Mouse (Mus musculus) embryo, embryonic 10 days (tissue): ENCODE data around the gene Msrb3.
"Not testable (repeated sequence)": the region's sequence is repeated elsewhere in the genome, so short reads cannot be mapped to it uniquely, and the experiment has no call there.

Source experiments
- DNase-seq: peaks from one replicate; pipeline ENCODE4 v3.0.0-alpha.2; 2015; ENCODE audit warnings: low spot score

Msrb3 gene

DNA sequence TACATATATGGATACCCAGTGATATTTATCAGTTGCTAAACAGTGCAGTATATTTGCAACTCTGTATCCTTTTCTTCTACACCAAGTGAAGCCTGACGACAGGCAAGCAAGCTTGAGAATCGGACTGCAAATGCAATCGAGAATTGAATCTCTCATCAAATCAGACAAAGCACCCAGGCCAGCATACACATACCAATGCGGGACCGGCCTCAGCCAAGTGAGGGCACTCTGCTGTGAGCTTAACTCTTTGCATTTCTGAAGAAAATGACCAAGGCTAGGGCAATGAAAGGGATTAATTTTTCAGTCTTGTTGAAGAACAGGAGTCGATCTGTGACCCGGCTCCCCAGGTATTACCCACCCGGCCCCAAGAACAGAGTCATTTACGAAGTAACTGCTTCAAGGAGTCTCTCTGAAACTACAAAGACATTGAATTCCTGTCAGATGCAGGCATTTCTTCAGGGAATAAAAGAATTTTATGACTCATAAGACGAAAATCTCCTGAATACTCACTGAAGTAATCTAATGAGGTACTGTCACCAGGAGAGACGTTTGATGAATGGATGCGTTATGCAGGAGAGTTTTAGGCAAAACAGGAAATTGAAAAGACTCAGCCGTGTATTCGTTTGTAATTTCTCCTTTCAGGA lies 88.7 kb downstream of the Msrb3 start:
- no peak for DNase-seq

DNA sequence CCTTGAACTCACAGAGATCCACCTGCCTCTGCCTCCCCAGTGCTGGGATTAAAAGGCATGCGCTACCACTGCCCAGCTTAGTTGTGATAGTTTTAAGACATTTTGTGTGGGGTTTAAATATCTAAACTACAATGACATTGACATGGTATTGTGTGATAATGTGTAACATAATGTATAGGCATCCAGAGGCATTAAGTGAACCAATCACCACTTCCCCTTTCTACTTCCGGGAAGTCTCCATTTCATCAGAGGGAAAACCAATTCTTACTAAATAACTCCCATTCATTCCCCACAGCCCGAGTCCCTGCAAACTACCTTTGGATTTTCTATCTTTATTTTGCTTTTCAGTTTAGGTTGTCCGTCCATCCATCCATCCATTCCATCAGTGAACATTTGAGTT lies 90.7 kb downstream of the Msrb3 start:
- DNase-seq = no peak

DNA sequence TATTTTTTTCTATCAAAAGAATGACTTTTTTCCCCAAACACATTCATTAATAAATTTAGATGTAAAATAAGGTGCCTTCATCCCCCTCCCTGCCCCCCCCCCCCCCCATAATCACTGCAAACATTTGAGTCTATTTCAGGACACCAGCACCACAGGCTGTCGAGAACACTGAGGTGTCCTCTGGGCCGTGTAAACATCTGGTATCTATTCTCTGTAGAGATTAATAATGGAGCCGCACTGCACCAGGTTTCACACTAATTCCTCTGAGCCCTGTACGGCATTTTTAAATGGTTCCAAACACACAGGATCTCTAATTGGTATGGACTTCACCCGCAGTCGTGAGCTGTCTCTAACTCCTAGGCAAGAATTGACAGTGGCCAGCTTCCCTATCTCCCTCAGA lies 97.8 kb downstream of the Msrb3 start:
- DNase-seq = no peak

- no peak for DNase-seq
These were observed 99.4 kb downstream of the Msrb3 start for GRCm38 (mm10) chr10:120799479-120799878.

GRCm38 (mm10) chr10:120796749-120797148 lies 102.2 kb downstream of the Msrb3 start:
- no peak for DNase-seq

- peak; percentile 41 for DNase-seq
These were observed 104.5 kb downstream of the Msrb3 start for GRCm38 (mm10) chr10:120794391-120794817.

GRCm38 (mm10) chr10:120792191-120792765 lies 106.6 kb downstream of the Msrb3 start:
- DNase-seq = no peak

DNA sequence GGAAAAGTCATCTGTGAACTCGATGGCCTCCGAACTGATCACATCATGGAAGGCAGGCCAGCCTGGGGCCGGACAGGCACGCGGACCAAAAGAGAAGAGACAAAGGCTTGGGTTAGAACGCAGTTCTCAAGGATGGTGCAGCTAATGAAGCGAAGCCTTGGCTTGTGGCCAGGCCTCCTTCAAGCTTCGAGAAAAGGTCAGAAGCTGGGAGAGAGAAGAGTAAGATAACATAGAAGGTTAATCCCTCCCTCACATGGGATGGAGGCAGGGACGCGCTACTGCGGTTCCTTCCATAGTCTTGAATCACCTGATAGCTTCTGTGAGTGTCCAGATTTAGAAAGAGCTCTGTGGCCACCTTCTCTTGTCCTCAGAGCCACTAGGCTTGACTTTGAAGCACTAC lies 107.5 kb downstream of the Msrb3 start:
- no peak for DNase-seq

DNA sequence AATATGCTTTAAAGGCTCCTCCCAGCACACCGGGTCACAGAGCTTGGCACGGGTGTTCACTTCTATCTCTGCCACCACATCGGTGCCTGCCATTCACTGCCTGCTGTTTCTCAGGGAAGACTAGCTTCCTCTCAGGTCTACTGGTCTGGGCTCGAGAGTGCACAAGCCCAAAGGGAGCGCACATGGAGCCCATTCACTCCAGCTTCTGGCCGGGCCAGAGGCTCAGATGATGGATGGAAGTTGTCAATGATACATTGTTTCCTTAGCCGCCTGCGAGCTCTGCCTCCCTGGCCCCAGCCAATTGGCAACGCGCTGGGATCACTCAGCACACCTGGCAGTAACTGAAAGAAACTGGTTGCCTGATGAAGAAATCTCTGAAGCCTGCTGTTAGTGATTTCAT lies 111.7 kb downstream of the Msrb3 start:
- DNase-seq = peak; percentile 69

DNA sequence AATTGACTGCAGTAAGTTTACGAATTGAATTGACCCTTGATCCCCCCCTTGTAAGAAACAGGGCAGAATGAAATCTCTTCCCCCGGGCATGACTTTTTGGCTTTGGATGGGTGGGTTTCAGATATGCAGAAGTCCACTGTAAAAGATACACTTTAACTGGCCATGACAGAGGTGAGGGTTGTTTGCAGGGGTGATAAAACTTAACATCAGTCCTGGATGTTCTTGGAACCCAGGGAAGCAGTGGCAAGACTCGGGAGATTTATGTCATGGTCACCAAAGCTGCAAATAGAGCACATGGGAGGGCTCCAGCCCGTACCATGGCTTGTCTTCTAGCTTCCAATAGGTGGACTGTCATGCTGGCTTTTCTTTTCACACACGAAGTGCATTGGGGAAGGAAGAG lies 114.4 kb downstream of the Msrb3 start:
- no peak for DNase-seq

- no peak for DNase-seq
These were observed 115.5 kb downstream of the Msrb3 start for GRCm38 (mm10) chr10:120783393-120783792.

DNA sequence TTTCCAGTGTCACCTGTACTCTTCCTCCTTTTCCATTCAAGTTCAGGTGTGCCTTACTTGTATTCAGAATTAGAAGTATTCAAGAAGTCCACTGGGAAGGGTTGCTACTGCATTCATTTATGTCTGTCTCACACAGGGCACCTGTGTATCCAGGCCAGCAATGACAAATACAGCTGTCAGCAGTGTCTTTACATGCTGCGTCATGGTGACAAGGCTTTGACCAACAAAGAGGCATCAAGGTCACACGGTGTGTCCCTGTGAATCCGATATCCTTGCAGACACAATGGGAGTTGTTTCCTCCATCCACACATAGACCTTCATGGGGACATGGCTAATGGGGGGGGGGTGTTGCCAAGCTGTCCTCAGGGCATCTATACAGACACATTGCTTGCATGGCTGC lies 121.4 kb downstream of the Msrb3 start:
- no peak for DNase-seq

DNA sequence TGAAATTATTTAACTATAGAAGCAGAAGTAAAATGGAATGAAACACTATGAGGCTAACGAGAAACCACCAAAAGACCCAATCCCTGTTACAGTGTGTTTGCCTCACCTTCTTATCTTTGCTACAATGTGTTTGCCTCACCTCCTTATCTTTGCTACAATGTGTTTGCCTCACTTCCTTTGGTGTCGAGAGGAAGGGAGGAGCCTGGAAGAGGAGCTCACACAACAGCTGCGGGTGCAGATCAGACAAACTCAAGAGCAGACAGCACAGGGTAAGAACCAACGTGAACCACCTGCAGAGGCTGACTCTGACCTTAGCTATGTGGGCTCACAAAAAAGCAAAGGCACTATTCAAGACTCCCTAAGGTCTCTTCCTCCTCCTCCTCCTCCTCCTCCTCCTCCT lies 123.5 kb downstream of the Msrb3 start:
- no peak for DNase-seq

- no peak for DNase-seq
These were observed 131.5 kb downstream of the Msrb3 start for GRCm38 (mm10) chr10:120767418-120767817.

GRCm38 (mm10) chr10:120765398-120765797 lies 133.5 kb downstream of the Msrb3 start:
- no peak for DNase-seq

DNA sequence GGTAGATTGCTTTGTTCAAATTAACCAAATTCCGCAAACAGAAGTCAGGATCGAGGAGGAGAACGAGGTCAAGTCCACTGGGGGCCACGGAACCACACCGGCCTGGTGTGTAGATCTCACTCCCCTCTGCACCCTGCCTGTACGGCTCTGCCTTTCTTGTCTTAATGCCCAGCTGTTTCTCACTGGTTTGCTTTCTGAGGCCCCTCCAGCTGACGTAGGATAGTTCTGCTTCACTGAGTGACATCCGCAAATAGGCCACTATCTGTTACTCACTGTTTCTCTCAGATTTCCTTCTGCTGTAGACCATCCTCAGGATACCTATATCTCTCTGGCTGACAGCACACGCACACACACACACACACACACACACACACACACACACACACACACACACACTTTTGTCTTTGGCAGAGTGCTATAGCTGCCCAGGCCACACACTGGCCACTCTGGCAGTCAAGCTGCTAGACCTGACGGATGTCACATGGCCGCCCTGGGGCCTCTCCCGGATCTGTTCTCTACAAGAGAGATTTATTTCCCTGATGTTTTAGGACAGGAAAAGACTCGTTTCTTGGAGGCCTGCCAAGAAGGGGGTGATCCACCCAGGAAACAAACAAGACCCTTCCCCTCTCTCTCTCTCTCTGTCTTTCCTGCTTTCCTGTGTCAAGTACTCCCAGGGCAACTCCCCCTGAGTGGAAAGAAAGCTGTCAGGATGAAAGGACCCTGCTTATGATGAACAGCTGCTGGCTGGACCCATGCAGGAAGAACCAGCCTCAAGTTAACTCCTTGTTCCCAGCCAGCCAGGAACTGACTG lies 135.0 kb downstream of the Msrb3 start:
- DNase-seq = peak; percentile 66

GRCm38 (mm10) chr10:120762958-120763357 lies 135.9 kb downstream of the Msrb3 start:
- no peak for DNase-seq

DNA sequence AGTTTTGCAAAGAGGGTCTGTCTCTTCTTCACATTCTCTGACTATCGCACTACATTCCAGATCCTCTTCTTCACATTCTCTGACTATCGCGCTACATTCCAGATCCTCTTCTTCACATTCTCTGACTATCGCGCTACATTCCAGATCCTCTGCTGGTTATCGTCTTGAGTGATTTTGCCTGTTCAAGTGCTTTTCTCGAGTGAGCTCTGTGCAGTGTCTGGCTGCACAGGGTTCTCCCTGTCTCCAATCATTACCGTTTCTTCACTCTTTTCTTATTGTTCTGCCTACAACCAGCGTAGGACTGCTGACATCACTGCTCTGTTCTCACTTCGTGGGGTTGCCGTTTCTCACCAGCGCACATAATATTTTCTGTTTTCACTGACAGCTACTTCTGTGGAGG lies 138.2 kb downstream of the Msrb3 start:
- no peak for DNase-seq

- no peak for DNase-seq
These were observed 139.0 kb downstream of the Msrb3 start for GRCm38 (mm10) chr10:120759883-120760282.

DNA sequence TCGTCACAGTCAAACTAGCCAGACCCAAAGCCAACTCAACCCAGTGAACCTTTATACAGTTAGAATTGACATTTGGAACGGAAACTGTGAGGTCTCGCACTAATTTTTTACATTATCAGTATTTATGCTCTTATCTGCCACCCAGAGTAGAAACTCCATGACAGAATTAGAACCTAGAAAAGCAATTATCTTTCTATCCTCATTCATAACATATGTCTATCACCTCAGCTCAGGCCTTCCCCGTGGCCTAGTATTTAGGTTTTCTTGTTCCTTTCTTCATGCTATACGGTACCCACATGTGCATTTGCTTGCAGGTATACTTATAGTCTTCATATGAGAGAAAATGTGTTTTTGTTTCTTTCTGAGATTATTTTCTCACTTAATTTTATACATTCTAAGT lies 146.4 kb downstream of the Msrb3 start:
- no peak for DNase-seq

GRCm38 (mm10) chr10:120751821-120752261 lies 147.1 kb downstream of the Msrb3 start:
- DNase-seq = peak; percentile 27

DNA sequence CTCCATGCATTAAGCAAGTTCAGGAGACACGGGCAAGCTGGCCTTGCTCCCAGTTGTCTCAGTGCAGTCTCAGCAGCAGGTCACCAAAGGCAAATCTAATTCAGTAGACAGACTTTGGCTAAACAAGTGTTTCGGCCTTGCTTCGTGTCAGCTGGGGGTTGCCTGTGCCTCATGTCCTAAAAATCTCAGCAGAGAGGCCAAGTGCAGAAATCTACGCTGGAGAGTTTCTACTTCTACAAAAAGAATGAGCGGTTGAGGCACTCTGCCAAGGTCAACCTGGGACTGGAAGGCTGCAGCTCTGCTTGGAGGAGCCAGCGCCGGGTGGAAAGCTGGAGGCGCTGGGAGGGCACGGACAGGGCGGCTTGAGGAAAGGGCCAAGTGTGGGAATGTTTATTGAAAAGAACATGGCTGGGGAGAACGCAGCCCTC lies 147.6 kb downstream of the Msrb3 start:
- no peak for DNase-seq

- DNase-seq = not testable (repeated sequence)
These were observed 149.3 kb downstream of the Msrb3 start for GRCm38 (mm10) chr10:120749556-120749955.
